Mouse (Mus musculus) heart, postnatal 0 days (tissue): ENCODE measurements at regions not wholly inside any gene's neighbourhood (a gene's known extent, or its start where the extent isn't known, plus 50 kb on each side); places are given as distances from the start of the nearest gene placed in this dataset.

ENCODE experiments used
- ATAC-seq: fragments of 200-750 bp; cut with Nextera tagmentation; 2 replicates; pipeline ENCODE4 v1.8.0; 2017; ENCODE audit warnings: low read depth, moderate number of reproducible peaks, moderate library complexity; ENCODE audit not compliant: insufficient read depth
- DNase-seq: peaks from one replicate; pipeline ENCODE4 v3.0.0-alpha.2; 2016; ENCODE audit warnings: low spot score
- H3K27ac ChIP-seq: fragments of 300-500 bp; sonication (generic); 2 replicates; pipeline ENCODE4 v1.5.1; 2014; ENCODE audit warnings: low read depth, mild to moderate bottlenecking
- H3K27me3 ChIP-seq: fragments of 300-500 bp; sonication (generic); 2 replicates; pipeline ENCODE4 v1.6.1; 2014; ENCODE audit warnings: low read length, mixed read lengths; ENCODE audit not compliant: control insufficient read depth, insufficient read depth
- H3K36me3 ChIP-seq: fragments of 300-500 bp; sonication (generic); replicated peaks from 2 replicates; pipeline ENCODE4 v1.6.1; 2014; ENCODE audit warnings: low read length, mixed read lengths; ENCODE audit not compliant: control insufficient read depth, insufficient read depth
- H3K4me1 ChIP-seq: fragments of 300-500 bp; sonication (generic); 2 replicates; pipeline ENCODE4 v1.6.1; 2014; ENCODE audit warnings: antibody characterized with exemption; ENCODE audit not compliant: control insufficient read depth, insufficient read depth
- H3K4me2 ChIP-seq: fragments of 300-500 bp; sonication (generic); 2 replicates; pipeline ENCODE4 v1.6.1; 2014; ENCODE audit warnings: low read depth, mild to moderate bottlenecking, low read length, moderate library complexity
- H3K4me3 ChIP-seq: fragments of 300-500 bp; sonication (generic); 2 replicates; pipeline ENCODE4 v1.5.1; 2014; ENCODE audit warnings: low read depth, low read length
- H3K9ac ChIP-seq: fragments of 300-500 bp; sonication (generic); replicated peaks from 2 replicates; pipeline ENCODE4 v1.6.1; 2014; ENCODE audit warnings: low read depth, low read length, mixed read lengths
- H3K9me3 ChIP-seq: fragments of 300-500 bp; sonication (generic); replicated peaks from 2 replicates; pipeline ENCODE4 v1.6.1; 2016; ENCODE audit warnings: low read length; ENCODE audit not compliant: control insufficient read depth
- CTCF ChIP-seq: IDR thresholded peaks from 2 replicates; pipeline ENCODE4 v1.5.1; 2016; ENCODE audit warnings: antibody characterized with exemption, control low read depth, low read depth
- EP300 ChIP-seq: IDR thresholded peaks from 2 replicates; pipeline ENCODE4 v1.6.1; 2016; ENCODE audit warnings: antibody characterized with exemption, low read depth
- WGBS: fragments of 180-500 bp; shearing (Covaris S2); extraction: QIAGEN DNeasy Blood & Tissue Kit; methylation state at CpG from one replicate; pipeline ENCODE4 v1.1.7; 2014; 5-methylcytosine and 5-hydroxymethylcytosine counted together

DNA sequence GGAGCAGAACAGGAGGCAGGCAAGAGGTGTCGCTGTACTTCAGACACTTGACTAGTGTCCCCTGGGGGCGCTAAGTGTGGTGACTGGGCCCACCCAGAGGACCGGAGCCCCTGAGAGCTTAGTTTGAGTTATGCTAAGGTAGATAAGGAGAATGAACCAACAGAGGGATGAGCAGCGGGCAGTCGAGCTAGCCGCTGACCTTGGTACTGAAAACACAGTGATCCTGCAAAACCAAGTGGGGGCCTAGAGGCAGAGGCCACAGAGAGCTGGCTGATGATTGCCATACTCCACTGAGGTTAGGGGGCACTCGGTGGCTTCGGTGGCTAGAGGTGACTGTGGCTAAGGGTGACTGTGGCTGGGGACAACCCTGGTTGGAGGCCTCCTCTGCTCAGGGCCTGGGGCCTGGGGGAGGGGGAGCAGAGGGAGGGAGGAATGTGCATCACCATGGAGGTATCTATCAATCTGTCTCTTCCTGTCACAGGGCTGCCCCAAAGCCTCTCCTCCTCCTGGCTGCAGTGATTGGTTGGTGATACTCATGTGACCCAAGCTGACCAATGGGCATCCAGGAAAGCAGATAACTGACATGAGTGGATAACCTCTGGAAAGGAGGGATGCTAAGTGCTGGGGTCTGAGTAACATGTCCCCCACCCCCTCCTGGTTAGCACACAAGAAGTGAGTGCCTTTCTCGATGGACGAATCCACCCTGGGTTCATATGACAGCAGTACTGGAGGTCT, 80.3 kb upstream of the Igsf21 start:
- 28% methylated on average over 10 of the region's 10 CpGs for WGBS
- Histone ChIP-seq H3K4me2 (no peak overlapping the region), H3K27me3 (no peaks in the 10 kb centered on the region), H3K4me1 (no peaks in the 10 kb centered on the region), H3K27ac (no peak overlapping the region), H3K4me3 (no peak overlapping the region), H3K36me3 (no peaks in the 10 kb centered on the region), H3K9me3 (peaks cover 6% of the 10 kb centered on the region; the same call in 1 of the 2 replicates), H3K9ac (no peak overlapping the region)
- ATAC-seq (no peak), DNase-seq (no peak)
- no peak for TF ChIP-seq EP300
- no peak for TF ChIP-seq CTCF

DNA sequence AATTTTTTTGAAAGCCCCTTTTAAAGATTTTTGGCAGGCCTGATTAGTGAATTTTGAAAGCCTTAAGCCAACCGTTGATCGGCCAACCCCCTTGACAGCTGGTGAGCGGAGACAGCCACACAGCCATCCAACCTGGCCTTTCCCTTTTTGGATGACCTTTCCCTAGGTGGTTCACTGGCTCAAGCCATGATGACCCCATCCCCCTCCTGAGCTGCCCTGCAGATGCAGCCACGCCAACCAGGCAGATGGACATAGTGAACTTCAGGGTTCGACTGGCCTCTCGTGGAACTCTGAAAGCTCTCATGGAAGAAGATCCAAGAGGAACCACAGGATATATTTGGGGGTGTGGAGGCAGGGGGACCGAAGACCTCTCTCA, 79.1 kb upstream of the Igsf21 start:
- no peaks in the 10 kb centered on the region for H3K4me1 ChIP-seq
- no peak overlapping the region for H3K9ac ChIP-seq
- no peak overlapping the region for H3K4me3 ChIP-seq
- H3K27ac ChIP-seq: no peak overlapping the region
- no peak overlapping the region for H3K4me2 ChIP-seq
- no peaks in the 10 kb centered on the region for H3K36me3 ChIP-seq
- TF ChIP-seq EP300 (no peak), CTCF (no peak)
- peaks cover 6% of the 10 kb centered on the region; the same call in 1 of the 2 replicates for H3K9me3 ChIP-seq
- DNase-seq: no peak
- no peak for ATAC-seq
- no peaks in the 10 kb centered on the region for H3K27me3 ChIP-seq
- WGBS: 75% methylated on average over 7 of the region's 7 CpGs

DNA sequence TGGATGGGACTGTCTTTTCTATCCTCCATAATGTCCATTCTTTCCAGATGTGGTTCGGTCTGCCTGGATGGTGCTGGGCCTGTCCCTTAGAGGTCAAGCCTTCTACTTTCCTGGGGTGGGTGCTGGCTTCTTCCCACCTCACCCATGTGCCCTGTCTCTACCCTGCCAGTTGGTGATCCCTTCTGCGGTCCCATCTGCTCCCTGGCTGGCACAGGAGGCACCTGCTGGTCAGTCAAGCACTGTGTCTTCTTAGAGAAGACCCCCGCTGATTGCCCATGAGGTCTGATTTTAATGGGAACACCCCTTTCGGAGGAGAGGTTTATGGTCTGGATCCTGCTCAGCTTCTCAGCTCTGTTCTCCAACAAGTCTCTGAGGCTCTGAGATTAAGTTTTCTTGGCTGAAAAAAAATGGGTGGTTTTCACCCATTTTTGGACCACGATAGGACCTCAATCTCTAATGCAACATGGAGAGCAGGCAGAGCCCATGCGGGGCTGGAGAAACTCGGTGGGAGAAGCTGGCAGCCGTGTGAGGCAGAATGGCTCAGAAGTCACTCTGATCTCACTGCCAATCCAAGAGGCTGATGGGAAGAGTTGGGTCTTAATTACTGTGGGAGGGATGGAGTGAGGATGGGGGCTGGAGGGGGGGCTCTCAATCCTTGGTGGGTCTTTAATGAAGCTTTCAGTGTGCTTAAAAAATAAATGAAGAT, 78.5 kb upstream of the Igsf21 start:
- TF ChIP-seq EP300 (no peak), CTCF (no peak)
- WGBS: 74% methylated on average over 8 of the region's 8 CpGs
- Histone ChIP-seq H3K27ac (no peak overlapping the region), H3K4me1 (no peaks in the 10 kb centered on the region), H3K4me3 (no peak overlapping the region), H3K9ac (no peak overlapping the region), H3K36me3 (no peaks in the 10 kb centered on the region), H3K4me2 (no peak overlapping the region), H3K9me3 (peaks cover 6% of the 10 kb centered on the region; the same call in 1 of the 2 replicates), H3K27me3 (no peaks in the 10 kb centered on the region)
- ATAC-seq (no peak), DNase-seq (no peak)

DNA sequence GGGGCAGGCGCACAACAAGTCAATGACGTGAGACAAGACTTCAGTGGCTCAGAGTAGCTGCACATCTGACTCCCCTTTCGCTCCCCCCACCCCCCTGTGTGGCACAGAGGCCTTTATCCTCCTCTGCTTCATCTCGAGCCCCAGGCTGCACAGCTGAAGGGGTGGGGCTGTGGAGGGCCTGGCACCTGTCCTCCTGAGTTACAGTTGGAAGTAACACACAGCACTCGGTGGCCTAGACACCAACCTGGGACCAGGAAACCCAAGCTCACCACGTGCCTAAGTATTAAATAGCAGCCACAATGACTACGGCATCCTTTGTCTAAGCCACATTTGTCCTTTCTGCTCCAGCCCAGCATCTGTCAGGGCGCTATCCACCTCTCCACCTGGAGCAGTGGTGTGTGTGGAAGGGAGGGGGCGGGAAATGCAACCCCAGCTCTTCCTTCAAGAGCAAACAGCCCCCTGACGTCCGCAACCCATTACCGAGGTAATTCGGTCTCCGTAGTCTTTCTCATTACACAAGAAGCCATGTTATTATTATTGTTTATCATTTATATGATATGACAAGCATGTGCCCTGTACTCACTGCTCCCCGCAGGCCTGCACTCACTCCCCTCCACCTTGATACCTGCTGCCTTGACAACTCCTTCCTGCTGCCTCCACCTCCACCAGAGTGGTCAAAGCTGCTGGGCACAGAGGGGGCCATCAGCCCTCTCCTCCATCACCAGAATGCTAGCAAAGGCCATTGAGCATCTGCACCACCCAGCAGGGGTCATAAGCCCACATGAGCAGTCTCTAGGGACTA, 73.7 kb upstream of the Igsf21 start:
- 69% methylated on average over 15 of the region's 15 CpGs for WGBS
- ATAC-seq (no peak), DNase-seq (no peak)
- Histone ChIP-seq H3K4me1 (no peaks in the 10 kb centered on the region), H3K4me2 (no peak overlapping the region), H3K4me3 (no peak overlapping the region), H3K9me3 (peaks cover 6% of the 10 kb centered on the region; the same call in 1 of the 2 replicates), H3K9ac (no peak overlapping the region), H3K36me3 (no peaks in the 10 kb centered on the region), H3K27ac (no peak overlapping the region), H3K27me3 (no peaks in the 10 kb centered on the region)
- TF ChIP-seq EP300: no peak
- no peak for TF ChIP-seq CTCF

DNA sequence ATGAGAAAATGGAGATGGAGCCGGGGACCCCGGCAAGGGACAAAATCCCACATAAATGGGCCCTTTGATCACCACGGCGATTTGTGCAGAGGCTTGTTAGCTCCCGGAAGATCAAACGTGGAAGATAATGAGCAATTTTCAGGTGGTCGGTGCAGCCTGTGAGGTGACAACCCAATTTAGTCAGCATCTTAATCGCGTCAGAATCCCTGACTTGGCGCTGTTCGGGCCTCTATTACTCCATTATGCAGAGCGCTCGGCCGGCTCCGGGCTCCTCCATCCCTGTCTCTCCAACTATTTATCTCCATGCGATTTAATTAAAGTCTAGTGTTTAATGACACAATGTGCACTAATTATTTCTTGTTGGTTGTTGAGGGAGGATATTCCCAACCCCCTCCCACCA, 66.1 kb upstream of the Igsf21 start:
- WGBS: 87% methylated on average over 16 of the region's 16 CpGs
- 0 out of 2 replicates have a peak, but pooled peaks cover 3% of the 10 kb centered on the region for H3K9me3 ChIP-seq
- no peaks in the 10 kb centered on the region for H3K27me3 ChIP-seq
- TF ChIP-seq CTCF: no peak
- TF ChIP-seq EP300: no peak
- H3K27ac ChIP-seq: no peak overlapping the region
- DNase-seq (no peak), ATAC-seq (no peak)
- H3K4me2 ChIP-seq: no peak overlapping the region
- H3K9ac ChIP-seq: no peak overlapping the region
- H3K4me1 ChIP-seq: no peaks in the 10 kb centered on the region
- H3K36me3 ChIP-seq: no peaks in the 10 kb centered on the region
- H3K4me3 ChIP-seq: no peak overlapping the region
